Mouse (Mus musculus): ENCODE data around the gene Gm20431.

- TF ChIP-seq POLR2A (IDR thresholded peaks at IDR 0.05; ENCODE audit: control insufficient read depth, extremely low read depth, insufficient read depth, low read length, poor library complexity) (no peak), CTCF (IDR thresholded peaks at IDR 0.05; ENCODE audit: borderline replicate concordance, control insufficient read depth, extremely low read depth, insufficient read depth, low read length, poor library complexity) (no peak)
Observed at GRCm38 (mm10) chr2:167680657-167681056, 19.4 kb upstream of the Gm20431 start.

Data from thymus, adult 2 months (tissue).